Mouse (Mus musculus) E14TG2a.4 (cell line): Measurements from ENCODE around the gene Sult2a3.
"Not testable (repeated sequence)": the region's sequence is repeated elsewhere in the genome, so short reads cannot be mapped to it uniquely, and the experiment has no call there.

Experiments used
- H3K27me3 ChIP-seq: 2 replicates; pipeline ENCODE4 v1.6.1; 2014; ENCODE audit warnings: low read length, control low read depth; ENCODE audit not compliant: insufficient read depth
- H3K36me3 ChIP-seq: 2 replicates; pipeline ENCODE4 v1.6.1; 2014; ENCODE audit warnings: low read length, control low read depth; ENCODE audit not compliant: insufficient read depth
- H3K4me1 ChIP-seq: replicated peaks from 2 replicates; pipeline ENCODE4 v1.6.1; 2014; ENCODE audit warnings: low read depth, low read length, control low read depth
- H3K4me3 ChIP-seq: replicated peaks from 2 replicates; pipeline ENCODE4 v1.5.1; 2014; ENCODE audit warnings: mild to moderate bottlenecking, low read length
- H3K9me3 ChIP-seq: 2 replicates; pipeline ENCODE4 v1.6.1; 2014; ENCODE audit warnings: low read length, control low read depth
- CTCF ChIP-seq: conservative IDR thresholded peaks from 2 replicates; pipeline ENCODE4 v1.5.1; 2014; ENCODE audit warnings: low read length
- NANOG ChIP-seq: IDR thresholded peaks from 2 replicates; pipeline ENCODE4 v1.6.1; 2014; ENCODE audit warnings: borderline replicate concordance, low read length, mixed read lengths
- POU5F1 ChIP-seq: IDR thresholded peaks from 2 replicates; pipeline ENCODE4 v1.6.1; 2014; ENCODE audit warnings: low read length, borderline replicate concordance

Gene Sult2a3

GRCm38 (mm10) chr7:14122944-14123343 is at the start of gene Sult2a3:
Gene Sult2a3, minus strand, starts transcription at chr7:14123044.
- no peaks in the 10 kb centered on the region for H3K4me1 ChIP-seq
- peaks cover 46% of the 10 kb centered on the region for H3K9me3 ChIP-seq
- TF ChIP-seq CTCF (no peak), POU5F1 (no peak), NANOG (no peak)
- no peak within 1 kb of the TSS for H3K4me3 ChIP-seq
- no peaks in the 10 kb centered on the region; the same call in 1 of the 2 replicates for H3K36me3 ChIP-seq
- H3K27me3 ChIP-seq, result no peaks in the 10 kb centered on the region

GRCm38 (mm10) chr7:14120436-14120835 is 2.4 kb downstream of the Sult2a3 start:
- Histone ChIP-seq H3K9me3 (peaks cover 54% of the 10 kb centered on the region), H3K36me3 (no peaks in the 10 kb centered on the region; the same call in 1 of the 2 replicates), H3K27me3 (no peaks in the 10 kb centered on the region), H3K4me1 (no peaks in the 10 kb centered on the region), H3K4me3 (no peak overlapping the region)
- no peak; the same call in 1 of the 2 replicates for TF ChIP-seq NANOG
- no peak for TF ChIP-seq CTCF
- TF ChIP-seq POU5F1, result no peak

- peaks cover 54% of the 10 kb centered on the region for H3K9me3 ChIP-seq
- not testable (repeated sequence) for H3K4me3 ChIP-seq, H3K27me3 ChIP-seq, H3K4me1 ChIP-seq, H3K36me3 ChIP-seq
- peak; percentile 81 for TF ChIP-seq NANOG
Observed at GRCm38 (mm10) chr7:14119865-14120264, 3.0 kb downstream of the Sult2a3 start.

- peaks cover 52% of the 10 kb centered on the region for H3K9me3 ChIP-seq
- no peak overlapping the region for H3K4me3 ChIP-seq
- H3K4me1 ChIP-seq, result peaks cover 14% of the 10 kb centered on the region; the same call in 1 of the 2 replicates
- TF ChIP-seq POU5F1 (0 out of 2 replicates have a peak, but pooled peaks have one; percentile 29), CTCF (no peak), NANOG (no peak)
- H3K36me3 ChIP-seq, result no peaks in the 10 kb centered on the region; the same call in 1 of the 2 replicates
- no peaks in the 10 kb centered on the region for H3K27me3 ChIP-seq
Observed at GRCm38 (mm10) chr7:14116761-14117160, 6.1 kb downstream of the Sult2a3 start.

GRCm38 (mm10) chr7:14114471-14114870 is 8.4 kb downstream of the Sult2a3 start:
- Histone ChIP-seq H3K4me3 (peak overlapping the region; percentile 49; the same call in 1 of the 2 replicates), H3K4me1 (peaks cover 14% of the 10 kb centered on the region; the same call in 1 of the 2 replicates), H3K9me3 (peaks cover 39% of the 10 kb centered on the region)
- not testable (repeated sequence) for H3K27me3 ChIP-seq, H3K36me3 ChIP-seq

GRCm38 (mm10) chr7:14047821-14048220 is 75.0 kb downstream of the Sult2a3 start:
- peak; percentile 49; the same call in 1 of the 2 replicates for TF ChIP-seq NANOG
- H3K4me1 ChIP-seq, result peaks cover 16% of the 10 kb centered on the region
- not testable (repeated sequence) for H3K36me3 ChIP-seq, H3K27me3 ChIP-seq, H3K9me3 ChIP-seq, H3K4me3 ChIP-seq

- H3K27me3 ChIP-seq, H3K4me1 ChIP-seq, H3K9me3 ChIP-seq, H3K36me3 ChIP-seq, H3K4me3 ChIP-seq: not testable (repeated sequence)
Observed at GRCm38 (mm10) chr7:14030831-14031230, 92.0 kb downstream of the Sult2a3 start.
